Mouse (Mus musculus): Measurements from ENCODE around the gene Ppy.

Gene Ppy

DNA sequence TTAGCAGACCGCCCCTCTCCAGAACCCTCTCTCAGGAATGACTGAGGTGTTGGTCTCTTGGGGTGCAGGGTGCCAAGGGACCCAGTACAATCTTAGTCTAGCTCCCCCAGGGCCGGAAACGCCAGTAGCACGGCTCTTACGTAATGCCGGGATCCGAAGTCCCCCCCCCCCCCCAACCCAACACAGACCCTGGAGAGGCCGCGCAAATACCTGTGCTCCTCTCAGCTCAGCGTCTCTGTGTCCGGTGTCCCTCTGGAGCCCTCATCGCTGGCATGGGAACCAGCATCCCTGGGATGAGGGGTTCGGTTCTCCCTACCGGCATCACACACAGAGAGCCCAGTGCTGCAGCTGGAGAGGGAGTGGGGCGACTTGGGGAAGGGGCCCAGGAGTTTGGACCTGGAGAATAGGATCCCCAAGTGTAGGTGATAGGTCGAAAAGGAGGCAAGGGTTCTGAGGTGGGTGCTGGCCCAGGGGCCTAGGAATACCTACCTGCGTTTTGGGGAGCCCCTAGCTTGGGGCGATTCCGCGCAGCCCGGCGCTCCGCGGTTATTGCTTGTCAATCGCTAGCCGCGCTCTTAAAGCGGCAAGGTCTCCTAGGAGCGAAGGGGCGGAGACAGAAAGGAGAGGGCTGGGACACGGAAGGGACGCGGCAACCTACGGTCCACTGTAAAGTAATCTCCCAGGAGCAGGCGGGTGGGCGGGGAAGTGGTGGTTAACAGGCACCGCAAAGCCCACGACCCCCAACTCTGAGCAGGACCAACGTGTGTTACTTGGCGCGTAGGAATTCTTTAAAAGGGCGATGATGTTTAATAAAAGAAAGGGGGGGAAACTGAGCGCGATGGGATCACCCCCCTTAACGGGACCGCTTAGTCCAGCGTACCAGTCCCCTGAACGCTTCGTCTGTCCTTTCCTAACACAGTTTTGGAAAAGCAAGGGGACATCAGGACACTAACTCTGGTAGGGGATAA, 12.9 kb downstream of the Ppy start, which contains the start of gene Mpp2:
TSS of gene Mpp2 (minus strand) at position 585 of the 968 bp plus-strand sequence.
- DNase-seq (ENCODE audit: low spot score), result peak; percentile 86

GRCm38 (mm10) chr11:102087081-102087751, 13.9 kb downstream of the Ppy start:
- DNase-seq (ENCODE audit: low spot score), result peak; percentile 91

GRCm38 (mm10) chr11:102086331-102086730, 14.8 kb downstream of the Ppy start:
- DNase-seq (ENCODE audit: low spot score), result peak; percentile 77

DNA sequence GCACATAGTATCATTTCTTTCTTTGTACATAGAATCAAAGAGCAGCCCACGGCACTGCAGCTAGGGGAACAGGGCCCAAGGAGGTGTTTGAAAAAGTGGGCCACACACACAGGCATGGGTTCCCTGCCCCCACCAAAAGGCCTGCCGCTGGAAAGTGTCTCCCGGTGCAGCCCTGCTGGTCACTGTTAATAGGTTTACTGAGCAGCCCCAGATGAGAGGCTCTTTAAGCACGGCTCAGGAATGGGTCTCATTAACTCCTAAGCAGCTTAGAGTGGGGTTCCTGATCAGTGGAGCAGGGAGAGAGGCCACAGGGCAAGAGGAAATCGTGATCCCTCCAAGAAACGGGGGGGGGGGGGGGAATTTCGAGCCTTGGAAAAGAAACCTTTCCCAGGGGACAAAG, 17.0 kb downstream of the Ppy start:
- DNase-seq (ENCODE audit: low spot score), result no peak

GRCm38 (mm10) chr11:102083193-102083592, 17.9 kb downstream of the Ppy start:
- DNase-seq (ENCODE audit: low spot score), result peak; percentile 49

GRCm38 (mm10) chr11:102082322-102082721, 18.8 kb downstream of the Ppy start:
- no peak for DNase-seq (ENCODE audit: low spot score)

GRCm38 (mm10) chr11:102073722-102074121, 27.4 kb downstream of the Ppy start:
- DNase-seq (ENCODE audit: low spot score), result no peak

DNA sequence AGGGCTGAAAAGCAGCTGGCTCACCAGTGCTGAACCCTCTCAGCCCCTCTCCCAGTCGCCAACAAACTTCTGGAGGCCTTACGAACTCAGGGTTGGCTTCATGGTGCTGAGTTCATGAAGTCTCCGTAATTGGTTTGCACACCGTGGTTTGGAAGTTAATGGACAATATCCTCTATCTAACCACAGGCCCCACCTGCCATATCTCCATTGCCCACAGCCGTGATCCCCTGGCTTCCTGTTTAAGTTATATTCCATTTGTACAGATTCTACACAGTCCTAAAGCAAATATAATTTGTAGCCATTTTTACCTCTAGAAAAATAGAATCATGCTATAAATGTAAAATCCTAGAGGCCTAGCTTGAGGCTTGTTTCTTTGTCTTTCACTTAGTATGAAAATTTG, 28.4 kb downstream of the Ppy start:
- DNase-seq (ENCODE audit: low spot score), result no peak

DNA sequence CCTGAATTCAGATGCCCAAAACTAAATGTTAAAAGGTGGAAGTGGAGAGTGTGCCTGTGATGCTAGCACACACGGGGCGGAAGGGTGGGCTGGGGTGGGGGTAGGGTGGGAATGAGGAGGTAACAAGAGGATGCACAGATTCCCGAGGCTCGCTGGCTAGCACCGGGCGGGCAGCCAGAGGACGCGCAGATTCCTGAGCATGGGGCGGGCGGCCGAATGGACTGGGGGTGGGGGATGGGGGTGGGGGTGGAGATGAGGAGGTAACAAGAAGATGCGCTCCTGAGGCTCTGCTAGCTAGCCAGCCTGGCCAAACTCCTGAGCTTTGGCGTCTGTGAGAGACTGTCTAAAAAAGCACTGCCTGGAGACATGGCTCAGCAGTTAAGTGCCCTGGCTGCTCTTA, 30.7 kb downstream of the Ppy start:
- DNase-seq (ENCODE audit: low spot score), result no peak

DNA sequence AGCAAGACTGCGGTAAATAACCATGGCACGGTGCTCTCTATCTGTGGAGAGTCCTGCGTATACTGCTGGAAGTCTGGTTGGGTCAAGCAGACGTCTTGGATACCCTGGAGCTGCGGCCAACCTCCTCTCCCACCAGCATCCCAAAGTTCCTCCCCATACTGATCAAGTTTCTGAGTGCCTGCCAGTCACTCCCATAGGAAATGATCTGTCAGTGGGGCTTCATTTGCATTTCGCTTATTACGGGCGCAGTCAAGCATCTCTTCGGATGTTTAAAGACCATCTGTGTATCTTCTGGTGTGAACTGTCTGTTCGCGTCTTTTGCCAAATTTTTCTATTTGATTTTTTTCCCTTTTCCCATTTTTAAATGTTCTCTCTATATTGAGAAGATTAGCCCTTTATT, 31.5 kb downstream of the Ppy start:
- no peak for DNase-seq (ENCODE audit: low spot score)

DNA sequence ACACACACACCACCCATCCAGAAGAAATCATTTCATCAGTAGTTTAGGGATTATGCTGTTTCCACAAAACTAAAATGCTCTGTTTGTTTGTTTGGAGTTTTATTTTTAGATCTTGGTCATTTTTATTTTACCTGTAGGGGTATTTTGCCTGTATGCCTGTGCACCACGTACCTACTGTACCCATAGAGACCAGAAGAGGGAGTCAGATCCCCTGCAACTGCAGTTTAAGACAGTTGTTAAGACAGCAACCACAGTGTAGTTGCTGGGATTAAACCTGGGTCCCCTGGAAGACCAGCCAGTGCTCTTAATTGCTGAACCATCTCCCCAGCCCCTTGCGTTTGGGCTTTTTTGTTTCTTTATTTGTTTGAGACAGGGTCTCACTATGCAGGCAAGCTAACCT, 32.1 kb downstream of the Ppy start:
- peak; percentile 39 for DNase-seq (ENCODE audit: low spot score)

DNA sequence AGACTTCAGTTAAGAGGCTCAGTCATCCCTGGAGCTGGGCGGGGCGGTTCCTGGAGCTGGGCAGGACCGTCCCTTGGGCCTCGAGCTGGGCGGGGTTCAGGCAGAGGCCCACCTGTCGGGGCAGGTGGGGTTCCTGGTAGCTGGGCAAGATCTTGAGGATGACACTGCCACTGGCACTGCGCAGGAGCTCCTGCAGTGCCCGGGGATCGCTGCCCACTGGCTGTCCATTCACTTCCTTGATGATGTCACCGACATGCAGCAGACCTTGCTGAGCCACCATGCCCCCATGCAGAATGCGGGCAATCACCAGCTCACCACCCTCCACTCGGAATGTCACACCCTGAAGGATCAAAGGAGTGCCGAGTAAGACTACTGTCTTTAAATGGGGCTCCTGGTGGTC, 38.0 kb downstream of the Ppy start:
- DNase-seq (ENCODE audit: low spot score), result no peak

GRCm38 (mm10) chr11:102061941-102062473, 39.1 kb downstream of the Ppy start:
- no peak for DNase-seq (ENCODE audit: low spot score)

DNA sequence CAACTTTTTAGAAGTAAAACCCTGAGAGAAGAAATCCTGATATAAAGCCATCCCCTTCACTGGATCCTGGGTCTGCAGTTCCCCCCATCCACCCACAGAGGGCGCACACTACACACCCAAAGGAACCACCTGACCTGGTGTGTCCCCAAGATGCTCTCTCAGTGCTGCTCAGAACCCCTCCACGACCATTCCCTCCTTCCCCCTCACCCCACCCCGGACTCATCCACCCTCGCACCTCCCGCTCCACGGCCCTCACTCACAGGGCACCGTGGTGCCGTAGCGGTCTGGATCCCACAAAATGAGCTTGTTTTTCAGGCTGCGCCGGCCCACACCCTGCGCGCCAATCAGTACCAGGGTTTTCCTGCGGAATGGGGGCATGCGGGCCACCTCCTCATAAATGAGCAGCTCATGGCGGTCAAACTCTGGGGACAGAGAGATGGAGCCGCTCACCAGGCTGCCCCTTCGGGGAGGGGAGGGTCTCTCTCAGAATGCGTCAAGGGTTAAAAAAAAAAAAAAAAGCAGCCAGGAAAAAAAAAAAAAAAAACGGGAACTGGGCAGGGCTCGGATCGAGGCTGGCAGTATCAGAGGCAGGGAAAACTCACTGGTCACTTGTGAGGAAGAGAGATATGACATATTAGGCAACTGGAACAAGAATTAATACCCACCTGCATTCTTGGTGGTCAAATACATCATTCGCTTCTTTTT, 39.7 kb downstream of the Ppy start:
- peak; percentile 65 for DNase-seq (ENCODE audit: low spot score)

DNA sequence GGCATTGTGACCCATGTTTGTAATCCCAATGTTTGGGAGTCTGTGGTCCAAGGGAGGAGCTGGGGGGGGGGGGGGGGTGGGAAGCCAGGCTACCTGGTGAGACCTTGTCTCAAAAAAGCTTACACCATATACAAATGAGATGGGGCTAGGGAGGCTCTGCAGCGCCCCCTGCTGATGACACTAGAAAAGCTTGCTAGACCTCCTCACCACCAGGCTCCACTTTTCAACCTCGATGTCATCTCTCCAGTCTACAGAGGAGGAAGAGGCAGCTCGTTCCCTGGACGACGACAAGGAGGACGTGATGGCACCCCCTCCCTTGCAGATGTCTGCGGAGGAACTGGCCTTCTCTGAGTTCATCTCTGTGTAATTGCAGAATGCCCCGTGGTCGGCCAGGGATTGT, 47.3 kb downstream of the Ppy start:
- DNase-seq (ENCODE audit: low spot score), result peak; percentile 46

DNA sequence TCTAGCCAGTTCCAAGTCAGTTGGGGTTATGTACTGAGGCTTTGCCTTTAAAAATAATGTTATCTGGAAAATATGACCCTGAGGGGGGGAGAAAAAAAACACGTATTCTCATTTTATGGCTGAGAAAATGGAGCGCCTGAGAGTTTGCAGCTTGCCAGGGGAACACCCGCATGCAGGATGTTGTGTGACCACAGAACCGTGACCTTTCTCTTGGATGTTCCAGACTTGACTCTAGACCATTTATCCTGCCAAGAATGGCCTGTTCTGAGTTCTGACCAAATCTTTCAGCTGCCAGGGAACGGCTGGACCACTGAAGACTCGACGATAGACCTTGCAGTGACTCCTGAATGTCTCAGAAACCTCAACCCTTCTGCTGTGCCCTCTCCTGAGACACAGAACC, 47.9 kb downstream of the Ppy start:
- DNase-seq (ENCODE audit: low spot score), result no peak

DNA sequence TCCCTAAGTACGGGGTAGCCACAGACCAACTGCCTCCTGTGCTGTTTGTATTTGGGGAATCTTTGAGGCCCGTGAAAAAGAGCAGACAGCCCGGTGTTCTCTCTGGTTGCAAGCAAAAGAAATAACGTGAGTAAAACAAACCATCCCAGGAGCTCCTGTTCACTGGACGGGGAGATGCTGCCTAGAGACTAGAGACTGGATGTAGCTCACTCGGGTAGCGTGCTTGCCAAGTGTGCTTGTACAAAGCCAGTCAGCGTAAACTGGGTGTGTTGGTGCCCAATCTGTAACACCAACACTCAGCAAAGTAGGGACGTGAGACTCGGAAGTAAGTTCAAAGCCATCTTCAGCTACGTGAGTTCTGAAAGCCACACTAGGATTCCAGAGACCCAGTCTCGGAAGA, 48.4 kb downstream of the Ppy start:
- DNase-seq (ENCODE audit: low spot score), result no peak

DNA sequence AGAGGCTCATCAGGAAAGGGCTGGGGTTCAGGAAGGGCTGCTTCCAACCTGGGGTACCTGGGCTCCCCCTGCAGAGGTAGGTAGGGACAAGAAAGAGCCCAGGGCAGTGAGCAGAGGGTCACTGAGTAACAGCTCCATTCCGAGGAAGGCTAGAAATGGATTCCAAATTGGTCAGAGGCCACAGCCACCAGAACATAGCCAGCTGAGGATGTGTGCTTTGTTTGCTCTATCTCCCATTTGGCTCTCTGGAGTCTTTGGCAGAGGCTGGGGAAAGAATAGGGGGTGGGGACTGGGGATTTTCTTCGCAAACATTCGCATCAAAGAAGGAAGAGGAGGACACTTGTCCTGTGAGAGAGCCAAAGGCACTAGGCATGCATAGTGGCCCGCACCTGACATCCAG, 49.2 kb downstream of the Ppy start:
- no peak for DNase-seq (ENCODE audit: low spot score)

- DNase-seq (ENCODE audit: low spot score), result no peak
Observed at GRCm38 (mm10) chr11:102051541-102051940, 49.6 kb downstream of the Ppy start.
